ENCODE assay signal across 8 mouse cellular contexts in genomic region chr3:21564211-21564781, GRCm38 (mm10).
A peak's percentile ranks its signal among the peaks of the same experiment; 100 is the strongest.
DNase-seq lines count a peak whose midpoint lies in the region; ATAC-seq lines count a peak whose summit lies in the region.

No protein-coding gene starts in this region.

- H3K27me3 ChIP-seq in lung, embryonic 16.5 days (ENCODE audit: control insufficient read depth, insufficient read depth, low read depth, low read length) = no peaks in the 10 kb centered on the region

- peak; percentile 94 for ATAC-seq in lung, embryonic 16.5 days (ENCODE audit: low read depth)

- peaks cover 14% of the 10 kb centered on the region; the same call in 1 of the 2 replicates for H3K4me1 ChIP-seq in lung, embryonic 16.5 days (replicated peaks; ENCODE audit: control insufficient read depth, insufficient read depth, low read length)

- H3K27ac ChIP-seq in lung, embryonic 16.5 days (ENCODE audit: low read length) = peak overlapping the region; percentile 65

- H3K9ac ChIP-seq in lung, embryonic 16.5 days (ENCODE audit: low read length) = no peak overlapping the region

- no peaks in the 10 kb centered on the region for H3K36me3 ChIP-seq in lung, embryonic 16.5 days (ENCODE audit: control insufficient read depth, insufficient read depth, low read length)

- peak; percentile 63 for DNase-seq in urinary bladder, postnatal 14 days (ENCODE audit: low spot score)
- DNase-seq in urinary bladder, adult 18-20 months (ENCODE audit: low spot score in 2 of 2) = no peak
- DNase-seq in frontal cortex, adult 2 months (ENCODE audit: extremely low spot score in 1 of 2, low spot score in 1 of 2) = peak; percentile 88 to 90
- DNase-seq in heart, postnatal 36 days = peak; percentile 58 to 69
- peak; percentile 38 to 67 for DNase-seq in layer of hippocampus, adult 18-20 months (ENCODE audit: low spot score in 2 of 2)
- DNase-seq in retina, embryonic 14.5 days (ENCODE audit: low spot score) = peak; percentile 81
- DNase-seq in spleen, adult 18-20 months = no peak

- H3K9me3 ChIP-seq in lung, embryonic 16.5 days (ENCODE audit: control insufficient read depth, low read length) = no peaks in the 10 kb centered on the region

- no peak overlapping the region for H3K4me3 ChIP-seq in lung, embryonic 16.5 days (ENCODE audit: low read length)

- intact Hi-C loops in heart, postnatal 36 days (cut with DNase I) = loop anchor here (5.0 to 10.0 kb wide), 3 partner anchors 299 to 511 kb away; partner anchors contain the start of gene Tbl1xr1

- WGBS in lung, embryonic 16.5 days = 10% methylated on average over 3 of the region's 3 CpGs

- peak overlapping the region; percentile 10; the same call in 1 of the 2 replicates for H3K4me2 ChIP-seq in lung, embryonic 16.5 days (ENCODE audit: low read depth, low read length)

Comparison
In these comparisons a context has a peak if more than half of its experiments do, and no peak if none do; other contexts are left out.
1. DNase-seq: peak in urinary bladder, postnatal 14 days (single experiment), frontal cortex, adult 2 months (2 of 2), heart, postnatal 36 days (2 of 2), layer of hippocampus, adult 18-20 months (2 of 2) and retina, embryonic 14.5 days (single experiment); none in urinary bladder, adult 18-20 months (0 of 2) and spleen, adult 18-20 months (0 of 2).